Mouse (Mus musculus) forebrain, embryonic 13.5 days (tissue): ENCODE measurements around the gene Galnt18. TPM values are rescaled to one million over a fixed set of nuclear protein-coding genes. Genes with fewer than 3 reads are reported as not detected.

Source experiments
- microRNA-seq: library from miRNA; unstranded; fragments of <30 nt; microRNA quantifications from one replicate; pipeline ENCODE4, GENCODE M21; 2016
- polyA plus RNA-seq: library from polyadenylated mRNA; unstranded; fragments of >200 nt; fragmentation: Nextera tagmentation; extraction: Ambion mirVana; gene quantifications from 2 replicates; pipeline ENCODE4 v1.2.1, GENCODE M21; 2015

Galnt18 gene
- polyA plus RNA-seq, 1 experiment from 2014 or later = 4.6 TPM

Small RNA genes within 50 kb of the gene (microRNA-seq; reads per million reads assigned to microRNA genes)
- gene Gm25787 = not detected

Other genes starting within 250 kb of the Galnt18 start
- 77.1 and 85.3 TPM in 2 replicates for gene Usp47, start 243.5 kb upstream of the Galnt18 start, polyA plus RNA-seq